Mouse (Mus musculus) embryonic facial prominence, embryonic 15.5 days (tissue): Measurements from ENCODE around the gene Dcun1d4. TPM values are rescaled to one million over a fixed set of nuclear protein-coding genes. Genes with fewer than 3 reads are reported as not detected.

Source experiments
- ATAC-seq: fragments of 200-750 bp; cut with Nextera tagmentation; 2 replicates; pipeline ENCODE4 v1.8.0; 2017; ENCODE audit warnings: low read depth, moderate TSS enrichment; ENCODE audit not compliant: insufficient number of reproducible peaks, low FRiP score, low TSS enrichment
- H3K27ac ChIP-seq: fragments of 300-500 bp; sonication (generic); replicated peaks from 2 replicates; pipeline ENCODE4 v1.5.1; 2015; ENCODE audit warnings: mild to moderate bottlenecking, inconsistent platforms
- H3K27me3 ChIP-seq: fragments of 300-500 bp; sonication (generic); 2 replicates; pipeline ENCODE4 v1.6.1; 2015; ENCODE audit warnings: inconsistent platforms
- H3K36me3 ChIP-seq: fragments of 300-500 bp; sonication (generic); 2 replicates; pipeline ENCODE4 v1.6.1; 2015; ENCODE audit warnings: mild to moderate bottlenecking, inconsistent platforms
- H3K4me1 ChIP-seq: fragments of 300-500 bp; sonication (generic); 2 replicates; pipeline ENCODE4 v1.6.1; 2015; ENCODE audit warnings: inconsistent platforms
- H3K4me2 ChIP-seq: fragments of 300-500 bp; sonication (generic); replicated peaks from 2 replicates; pipeline ENCODE4 v1.6.1; 2015; ENCODE audit warnings: mild to moderate bottlenecking, inconsistent platforms
- H3K4me3 ChIP-seq: fragments of 300-500 bp; sonication (generic); replicated peaks from 2 replicates; pipeline ENCODE4 v1.5.1; 2015; ENCODE audit warnings: mild to moderate bottlenecking, inconsistent platforms
- H3K9ac ChIP-seq: fragments of 300-500 bp; sonication (generic); 2 replicates; pipeline ENCODE4 v1.6.1; 2015; ENCODE audit warnings: inconsistent platforms
- H3K9me3 ChIP-seq: fragments of 300-500 bp; sonication (generic); replicated peaks from 2 replicates; pipeline ENCODE4 v1.6.1; 2016; ENCODE audit warnings: inconsistent platforms
- WGBS: fragments of 180-500 bp; shearing (Covaris S2); methylation state at CpG from one replicate; pipeline ENCODE4 v1.1.7; 2015; 5-methylcytosine and 5-hydroxymethylcytosine counted together
- polyA plus RNA-seq: library from polyadenylated mRNA; unstranded; fragments of >200 nt; fragmentation: Nextera tagmentation; extraction: Ambion mirVana; gene quantifications from 2 replicates; pipeline ENCODE4 v1.2.1, GENCODE M21; 2015

The Dcun1d4 gene
- polyA plus RNA-seq, 1 experiment from 2014 or later = 20.1 TPM

DNA sequence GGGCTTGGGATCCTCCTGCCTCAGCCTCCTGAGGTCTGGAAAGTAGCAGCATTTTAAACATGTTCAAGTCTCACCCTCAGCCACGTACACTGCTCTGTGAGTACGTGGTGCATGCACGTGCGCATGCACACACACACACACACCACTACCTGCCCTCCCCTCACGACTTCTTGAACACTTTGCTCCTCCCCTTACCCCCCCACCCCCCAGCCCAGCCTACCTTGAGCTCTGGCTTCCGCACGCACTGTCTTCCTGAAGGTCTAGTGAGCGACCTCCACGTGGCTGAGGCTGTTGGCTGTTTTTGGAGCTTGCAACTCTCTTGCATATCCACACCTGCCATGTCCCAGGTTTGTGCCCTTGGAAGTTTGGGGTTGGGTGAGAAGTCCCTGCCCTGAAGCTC, 21.6 kb downstream of the Dcun1d4 start:
- Histone ChIP-seq H3K4me1 (peaks cover 21% of the 10 kb centered on the region), H3K27ac (no peak overlapping the region), H3K27me3 (no peaks in the 10 kb centered on the region), H3K36me3 (no peaks in the 10 kb centered on the region), H3K4me2 (no peak overlapping the region), H3K4me3 (no peak overlapping the region), H3K9me3 (no peaks in the 10 kb centered on the region), H3K9ac (no peak overlapping the region)
- ATAC-seq = no peak
- 84% methylated on average over 9 of the region's 9 CpGs for WGBS

DNA sequence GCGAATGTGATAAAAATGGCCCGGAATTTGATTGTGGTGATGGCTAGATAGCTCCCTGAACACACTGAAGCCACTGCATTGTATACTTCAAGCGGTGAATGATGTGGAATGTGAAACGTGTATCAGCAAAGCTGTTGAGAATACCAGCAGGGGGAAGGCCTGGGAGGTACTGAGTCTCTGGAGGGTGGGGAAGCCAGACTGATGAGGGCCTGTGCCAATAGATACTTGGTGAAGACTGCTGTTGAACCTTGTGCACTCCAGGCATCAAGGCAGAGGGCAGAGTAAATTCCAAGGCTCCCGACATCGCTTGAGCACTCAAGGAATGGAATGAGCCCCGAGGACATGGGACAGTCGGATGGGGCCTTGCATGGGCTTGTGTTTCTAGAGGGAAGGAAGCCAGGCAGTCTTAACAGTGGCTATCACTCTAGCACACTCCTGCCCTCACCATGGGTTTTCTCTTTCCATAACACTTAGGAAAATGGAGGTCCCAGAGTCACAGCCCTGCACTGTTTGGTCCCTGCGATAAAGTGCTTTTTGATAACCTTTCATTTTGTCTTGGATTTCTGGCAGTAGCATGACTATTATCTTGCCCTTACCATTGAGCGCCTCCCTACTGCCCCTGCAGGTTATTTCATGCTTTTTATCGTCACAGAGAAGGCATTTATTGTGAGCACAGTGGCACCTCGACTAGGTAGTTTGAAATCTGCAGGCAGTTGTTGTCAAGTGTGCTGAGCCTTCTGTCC, 22.4 kb downstream of the Dcun1d4 start:
- 50% methylated on average over 12 of the region's 12 CpGs for WGBS
- no peak overlapping the region for H3K4me2 ChIP-seq
- H3K36me3 ChIP-seq = no peaks in the 10 kb centered on the region
- no peak for ATAC-seq
- no peaks in the 10 kb centered on the region for H3K27me3 ChIP-seq
- peaks cover 14% of the 10 kb centered on the region for H3K4me1 ChIP-seq
- H3K9me3 ChIP-seq = no peaks in the 10 kb centered on the region
- no peak overlapping the region for H3K9ac ChIP-seq
- no peak overlapping the region for H3K27ac ChIP-seq
- H3K4me3 ChIP-seq = no peak overlapping the region

GRCm38 (mm10) chr5:73511074-73511473, 30.3 kb downstream of the Dcun1d4 start:
- Histone ChIP-seq H3K9me3 (no peaks in the 10 kb centered on the region), H3K4me1 (no peaks in the 10 kb centered on the region), H3K9ac (no peak overlapping the region), H3K27ac (no peak overlapping the region), H3K4me2 (no peak overlapping the region), H3K36me3 (peaks cover 20% of the 10 kb centered on the region), H3K27me3 (no peaks in the 10 kb centered on the region), H3K4me3 (no peak overlapping the region)
- WGBS = 91% methylated on average over 14 of the region's 14 CpGs
- no peak for ATAC-seq

- no peak overlapping the region for H3K4me3 ChIP-seq
- ATAC-seq = no peak
- WGBS = 97% methylated on average over 1 of the region's 1 CpGs
Observed at GRCm38 (mm10) chr5:73512241-73512640, 31.4 kb downstream of the Dcun1d4 start.

DNA sequence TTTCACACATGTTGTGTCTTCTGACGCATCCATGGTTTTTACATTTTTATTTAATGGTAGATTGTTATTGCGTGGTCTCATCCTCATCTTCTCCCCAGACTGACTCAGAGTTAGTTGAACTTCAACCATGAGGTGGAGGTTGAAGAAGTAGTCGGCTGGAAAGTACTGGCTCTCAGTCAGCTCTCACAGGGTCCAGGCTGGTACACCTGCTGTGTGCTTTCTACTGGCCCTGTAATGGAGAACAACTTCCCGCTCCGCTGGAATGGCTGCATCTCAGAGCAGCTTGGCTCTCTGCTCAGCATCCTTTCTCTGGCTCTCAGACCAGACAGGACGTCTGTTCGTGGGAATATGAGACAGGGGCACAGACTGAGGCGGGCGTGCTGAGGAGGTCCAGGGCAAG, 31.9 kb downstream of the Dcun1d4 start:
- H3K36me3 ChIP-seq = peaks cover 23% of the 10 kb centered on the region
- no peak overlapping the region for H3K27ac ChIP-seq
- no peaks in the 10 kb centered on the region for H3K4me1 ChIP-seq
- 89% methylated on average over 9 of the region's 9 CpGs for WGBS
- H3K9ac ChIP-seq = no peak overlapping the region
- ATAC-seq = no peak
- H3K27me3 ChIP-seq = no peaks in the 10 kb centered on the region
- no peak overlapping the region for H3K4me2 ChIP-seq
- H3K4me3 ChIP-seq = no peak overlapping the region
- no peaks in the 10 kb centered on the region for H3K9me3 ChIP-seq

More at GRCm38 (mm10) chr5:73512241-73512640, 31.4 kb downstream of the Dcun1d4 start:
- H3K9me3 ChIP-seq = no peaks in the 10 kb centered on the region
- no peaks in the 10 kb centered on the region for H3K27me3 ChIP-seq
- H3K4me2 ChIP-seq = no peak overlapping the region
- H3K4me1 ChIP-seq = no peaks in the 10 kb centered on the region
- H3K9ac ChIP-seq = no peak overlapping the region
- no peak overlapping the region for H3K27ac ChIP-seq
- H3K36me3 ChIP-seq = peaks cover 20% of the 10 kb centered on the region

GRCm38 (mm10) chr5:73514202-73514601, 33.4 kb downstream of the Dcun1d4 start:
- no peaks in the 10 kb centered on the region for H3K9me3 ChIP-seq
- H3K27ac ChIP-seq = no peak overlapping the region
- H3K4me3 ChIP-seq = no peak overlapping the region
- no peak for ATAC-seq
- H3K36me3 ChIP-seq = peaks cover 23% of the 10 kb centered on the region
- no peak overlapping the region for H3K4me2 ChIP-seq
- no peaks in the 10 kb centered on the region for H3K4me1 ChIP-seq
- 93% methylated on average over 2 of the region's 2 CpGs for WGBS
- H3K9ac ChIP-seq = no peak overlapping the region
- H3K27me3 ChIP-seq = no peaks in the 10 kb centered on the region

GRCm38 (mm10) chr5:73517299-73517698, 36.5 kb downstream of the Dcun1d4 start:
- Histone ChIP-seq H3K4me2 (no peak overlapping the region), H3K27ac (no peak overlapping the region), H3K36me3 (0 out of 2 replicates have a peak, but pooled peaks cover 11% of the 10 kb centered on the region), H3K9ac (no peak overlapping the region), H3K27me3 (no peaks in the 10 kb centered on the region), H3K4me3 (no peak overlapping the region), H3K4me1 (no peaks in the 10 kb centered on the region), H3K9me3 (no peaks in the 10 kb centered on the region)
- no peak for ATAC-seq
- 90% methylated on average over 5 of the region's 5 CpGs for WGBS

DNA sequence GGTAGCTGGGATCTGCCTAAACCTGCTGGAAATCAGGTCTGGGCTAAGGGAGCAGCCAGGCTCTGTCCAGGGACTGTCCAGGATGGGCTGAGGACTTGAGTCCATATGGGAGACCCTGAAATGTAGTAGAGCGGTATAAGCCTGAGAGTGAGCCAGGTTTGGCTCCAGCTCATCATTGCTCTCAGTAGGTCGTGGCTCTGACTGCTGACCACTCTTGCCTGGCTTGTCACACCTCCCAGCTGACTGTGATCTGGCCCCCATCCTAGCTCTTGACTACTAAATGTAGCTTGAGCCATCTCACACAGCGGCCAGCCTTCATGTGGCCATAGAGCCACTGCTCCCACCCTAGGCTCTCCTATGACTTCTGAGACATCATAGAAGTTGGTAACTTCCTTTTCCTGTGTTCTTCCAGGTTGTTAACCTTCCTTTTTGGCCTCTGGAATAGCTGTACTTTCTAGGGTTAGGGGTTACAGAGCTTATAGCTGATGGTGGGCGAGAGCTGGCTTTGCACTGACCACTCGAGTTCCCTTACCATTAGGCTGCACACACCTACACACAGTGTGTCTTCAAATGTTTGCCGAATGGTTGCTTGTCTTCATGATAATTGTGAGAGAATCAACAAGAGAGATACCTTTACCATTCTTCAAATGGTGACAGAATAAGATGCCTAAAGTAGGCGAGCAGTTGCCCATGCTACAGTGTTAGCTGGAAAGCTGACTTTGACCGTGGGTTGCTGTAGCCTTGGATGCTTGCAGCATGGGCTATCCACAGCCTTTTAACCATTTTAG, 37.8 kb downstream of the Dcun1d4 start:
- WGBS = 94% methylated on average over 8 of the region's 8 CpGs
- H3K36me3 ChIP-seq = peaks cover 10% of the 10 kb centered on the region; the same call in 1 of the 2 replicates
- H3K4me2 ChIP-seq = no peak overlapping the region

DNA sequence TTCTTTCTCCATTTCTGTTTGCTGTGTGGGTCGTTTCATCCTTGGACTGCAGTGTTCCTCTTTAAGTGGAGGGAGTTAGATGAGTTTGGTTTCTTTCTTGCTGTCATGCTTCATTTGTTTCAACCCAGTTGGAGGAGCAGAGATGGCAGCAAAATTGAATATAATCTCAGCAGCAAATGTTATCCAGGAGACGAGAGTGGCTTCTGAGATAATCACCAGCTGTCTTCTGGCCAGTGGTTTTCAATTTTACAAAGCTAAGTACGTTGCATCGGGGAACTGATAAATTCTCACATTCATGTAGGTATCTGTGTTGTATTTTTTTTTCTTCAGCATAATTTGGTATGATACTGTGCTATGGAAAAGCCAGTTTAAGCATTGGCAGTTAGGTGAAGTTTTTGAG, 40.0 kb downstream of the Dcun1d4 start:
- 64% methylated on average over 4 of the region's 4 CpGs for WGBS
- ATAC-seq = no peak
- H3K4me2 ChIP-seq = no peak overlapping the region

More for the DNA sequence above, 37.8 kb downstream of the Dcun1d4 start:
- no peaks in the 10 kb centered on the region for H3K4me1 ChIP-seq
- ATAC-seq = no peak
- no peak overlapping the region for H3K4me3 ChIP-seq
- H3K27ac ChIP-seq = no peak overlapping the region
- no peak overlapping the region for H3K9ac ChIP-seq
- no peaks in the 10 kb centered on the region for H3K27me3 ChIP-seq
- H3K9me3 ChIP-seq = no peaks in the 10 kb centered on the region

GRCm38 (mm10) chr5:73523227-73523626, 42.4 kb downstream of the Dcun1d4 start:
- Histone ChIP-seq H3K9me3 (no peaks in the 10 kb centered on the region), H3K27ac (no peak overlapping the region), H3K4me1 (no peaks in the 10 kb centered on the region), H3K9ac (no peak overlapping the region), H3K4me3 (no peak overlapping the region), H3K27me3 (no peaks in the 10 kb centered on the region), H3K4me2 (no peak overlapping the region), H3K36me3 (peaks cover 18% of the 10 kb centered on the region)
- WGBS = 88% methylated on average over 10 of the region's 10 CpGs
- no peak for ATAC-seq

More for the DNA sequence above, 40.0 kb downstream of the Dcun1d4 start:
- no peaks in the 10 kb centered on the region for H3K9me3 ChIP-seq
- no peaks in the 10 kb centered on the region for H3K27me3 ChIP-seq
- H3K27ac ChIP-seq = no peak overlapping the region
- H3K4me3 ChIP-seq = no peak overlapping the region
- peaks cover 12% of the 10 kb centered on the region; the same call in 1 of the 2 replicates for H3K36me3 ChIP-seq
- H3K4me1 ChIP-seq = no peaks in the 10 kb centered on the region
- no peak overlapping the region for H3K9ac ChIP-seq

GRCm38 (mm10) chr5:73524300-73525000, 43.6 kb downstream of the Dcun1d4 start:
- H3K9ac ChIP-seq = no peak overlapping the region
- no peak for ATAC-seq
- H3K4me3 ChIP-seq = no peak overlapping the region
- H3K36me3 ChIP-seq = peaks cover 18% of the 10 kb centered on the region
- H3K4me1 ChIP-seq = no peaks in the 10 kb centered on the region
- H3K4me2 ChIP-seq = no peak overlapping the region
- WGBS = 71% methylated on average over 4 of the region's 4 CpGs
- H3K27me3 ChIP-seq = no peaks in the 10 kb centered on the region
- H3K27ac ChIP-seq = no peak overlapping the region
- H3K9me3 ChIP-seq = no peaks in the 10 kb centered on the region
